Mouse (Mus musculus): ENCODE data around the gene Oaz3. TPM values are rescaled to one million over a fixed set of nuclear protein-coding genes. Genes with fewer than 3 reads are reported as not detected.

Oaz3 gene
- total RNA-seq, 2 experiments from 2014 or later = not detected

DNA sequence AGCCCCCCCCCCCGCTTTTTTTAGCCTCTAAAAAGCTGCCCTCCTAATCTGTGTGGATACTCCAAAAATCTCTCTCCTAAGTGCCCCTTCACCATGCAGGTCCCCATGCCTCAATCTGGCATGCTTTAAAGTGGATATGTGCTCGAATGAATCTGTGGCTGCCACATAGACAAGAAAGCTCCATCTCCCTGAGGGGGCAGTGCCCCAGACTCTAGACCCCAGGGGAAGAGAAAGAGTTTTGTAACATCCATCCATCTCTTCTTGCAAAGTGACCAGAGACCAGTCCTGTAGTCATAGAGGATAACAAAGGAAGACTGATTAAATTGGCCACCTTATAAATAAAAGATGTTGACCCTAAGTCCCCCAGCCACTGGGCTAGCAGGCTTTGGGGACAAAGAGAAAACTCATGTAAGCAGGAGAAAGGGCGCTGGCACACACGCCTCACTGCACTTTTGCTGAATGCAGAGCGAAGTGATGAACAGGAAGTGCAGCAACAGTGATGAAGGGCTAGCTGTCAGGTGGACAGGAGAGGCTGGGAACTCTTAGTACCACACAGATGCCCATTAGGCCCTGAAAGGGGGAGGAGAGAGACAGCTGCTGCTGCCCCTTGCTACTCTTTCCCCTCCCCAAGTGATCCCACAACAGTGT lies 43.9 kb downstream of the Oaz3 start:
- H3K27ac ChIP-seq = no peak overlapping the region
- no peak overlapping the region for H3K4me3 ChIP-seq
- TF ChIP-seq CTCF (IDR thresholded peaks at IDR 0.05) = no peak
- DNase-seq (ENCODE audit: extremely low spot score in 1 of 2, low spot score in 2 of 2) = no peak
- intact Hi-C loops (cut with DNase I) = no loop called here

GRCm38 (mm10) chr3:94398943-94399481 lies 44.7 kb downstream of the Oaz3 start:
- Histone ChIP-seq H3K27ac (no peak overlapping the region), H3K4me3 (peak overlapping the region; percentile 39)
- TF ChIP-seq CTCF (IDR thresholded peaks at IDR 0.05) = peak; percentile 33; the same call in 1 of the 2 replicates
- intact Hi-C loops (cut with DNase I) = no loop called here
- DNase-seq (ENCODE audit: extremely low spot score in 1 of 2, low spot score in 2 of 2) = no peak

- intact Hi-C loops (cut with DNase I) = no loop called here
- H3K27ac ChIP-seq = no peak within 1 kb of the TSS
Measured at GRCm38 (mm10) chr3:94398217-94398616, 45.5 kb downstream of the Oaz3 start, which contains the start of gene Lingo4. Lingo4 (plus strand) TSS chr3:94398517.

GRCm38 (mm10) chr3:94396851-94397250 lies 46.9 kb downstream of the Oaz3 start:
- intact Hi-C loops (cut with DNase I) = no loop called here

More at GRCm38 (mm10) chr3:94398217-94398616, 45.5 kb downstream of the Oaz3 start, which contains the start of gene Lingo4:
- H3K4me3 ChIP-seq = peak within 1 kb of the TSS; percentile 39
- DNase-seq (ENCODE audit: extremely low spot score in 1 of 2, low spot score in 2 of 2) = no peak
- no peak for TF ChIP-seq CTCF (IDR thresholded peaks at IDR 0.05)

GRCm38 (mm10) chr3:94396336-94396735 lies 47.4 kb downstream of the Oaz3 start:
- no peak for TF ChIP-seq CTCF (IDR thresholded peaks at IDR 0.05)
- no peak overlapping the region for H3K27ac ChIP-seq
- intact Hi-C loops (cut with DNase I) = no loop called here
- DNase-seq (ENCODE audit: extremely low spot score in 1 of 2, low spot score in 2 of 2) = no peak
- no peak overlapping the region for H3K4me3 ChIP-seq

More at GRCm38 (mm10) chr3:94396851-94397250, 46.9 kb downstream of the Oaz3 start:
- no peak overlapping the region for H3K27ac ChIP-seq
- no peak for DNase-seq (ENCODE audit: extremely low spot score in 1 of 2, low spot score in 2 of 2)
- TF ChIP-seq CTCF (IDR thresholded peaks at IDR 0.05) = no peak
- H3K4me3 ChIP-seq = no peak overlapping the region

- intact Hi-C loops (cut with DNase I) = no loop called here
- no peak overlapping the region for H3K4me3 ChIP-seq
- no peak for DNase-seq (ENCODE audit: extremely low spot score in 1 of 2, low spot score in 2 of 2)
- TF ChIP-seq CTCF (IDR thresholded peaks at IDR 0.05) = no peak
- no peak overlapping the region for H3K27ac ChIP-seq
Measured at GRCm38 (mm10) chr3:94393049-94393448, 50.7 kb downstream of the Oaz3 start.

DNA sequence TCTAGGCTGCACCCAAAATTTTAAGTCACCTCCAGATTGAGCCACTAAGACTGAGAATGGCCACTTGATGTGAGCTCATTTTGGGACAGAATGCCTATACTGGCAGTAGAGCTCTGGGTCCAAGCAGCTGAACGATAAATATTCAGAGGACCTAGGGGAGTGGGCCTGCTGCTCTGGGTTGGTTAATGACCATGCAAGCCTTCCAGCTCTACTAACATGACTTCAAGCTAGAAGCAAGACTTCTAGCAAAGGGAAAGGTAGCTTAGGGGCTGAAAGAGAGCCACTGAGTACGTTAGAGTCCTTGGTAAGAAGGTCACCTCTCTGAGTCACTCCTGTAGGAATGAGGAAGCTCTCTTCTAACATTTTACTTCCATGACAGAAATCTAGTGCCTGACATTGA lies 51.6 kb downstream of the Oaz3 start:
- Histone ChIP-seq H3K27ac (no peak overlapping the region), H3K4me3 (no peak overlapping the region)
- no peak for DNase-seq (ENCODE audit: extremely low spot score in 1 of 2, low spot score in 2 of 2)
- TF ChIP-seq CTCF (IDR thresholded peaks at IDR 0.05) = no peak
- intact Hi-C loops (cut with DNase I) = no loop called here

DNA sequence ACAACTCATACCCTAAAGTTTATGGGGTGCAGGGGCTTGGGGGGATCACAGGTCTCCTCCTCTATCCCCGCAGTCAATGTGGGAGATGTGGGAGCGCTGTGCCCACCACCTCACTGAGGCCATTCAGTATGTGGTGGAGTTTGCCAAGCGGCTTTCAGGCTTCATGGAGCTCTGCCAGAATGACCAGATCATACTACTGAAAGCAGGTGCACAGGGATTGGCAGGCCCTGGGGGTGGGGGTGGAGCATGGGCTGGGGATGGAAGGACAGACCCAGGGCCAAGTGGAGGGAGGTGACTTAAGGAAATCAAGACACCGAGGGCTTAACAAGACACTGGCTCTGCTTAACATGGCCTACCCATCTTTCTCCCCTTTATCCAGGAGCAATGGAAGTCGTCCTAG lies 52.7 kb downstream of the Oaz3 start:
- H3K27ac ChIP-seq = no peak overlapping the region
- DNase-seq (ENCODE audit: extremely low spot score in 1 of 2, low spot score in 2 of 2) = no peak
- TF ChIP-seq CTCF (IDR thresholded peaks at IDR 0.05) = no peak
- intact Hi-C loops (cut with DNase I) = no loop called here
- no peak overlapping the region for H3K4me3 ChIP-seq

GRCm38 (mm10) chr3:94389420-94389819 lies 54.3 kb downstream of the Oaz3 start:
- DNase-seq (ENCODE audit: extremely low spot score in 1 of 2, low spot score in 2 of 2) = no peak
- intact Hi-C loops (cut with DNase I) = no loop called here
- no peak overlapping the region for H3K4me3 ChIP-seq
- H3K27ac ChIP-seq = no peak overlapping the region
- TF ChIP-seq CTCF (IDR thresholded peaks at IDR 0.05) = no peak

DNA sequence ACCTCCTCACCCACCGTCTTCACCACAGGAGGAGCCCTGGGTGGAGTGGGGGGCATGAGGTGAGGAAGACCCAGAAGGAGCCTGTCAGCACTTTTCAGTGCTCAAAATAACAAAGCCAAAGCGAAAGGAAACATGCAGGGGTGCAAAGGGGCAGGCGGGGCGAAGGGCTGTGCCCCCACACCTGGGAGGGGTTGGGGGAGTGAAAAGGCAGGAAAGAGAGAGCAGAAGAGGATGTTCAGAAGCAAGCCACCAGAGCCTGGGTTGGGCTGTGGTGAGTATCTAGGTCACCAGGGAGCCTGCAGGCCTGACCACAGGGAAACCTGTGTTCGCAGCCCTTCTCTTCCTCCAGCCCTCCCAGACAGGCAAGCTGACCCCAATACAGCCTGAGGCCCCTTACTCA lies 55.7 kb downstream of the Oaz3 start:
- Histone ChIP-seq H3K4me3 (no peak overlapping the region), H3K27ac (no peak overlapping the region)
- no peak for TF ChIP-seq CTCF (IDR thresholded peaks at IDR 0.05)
- intact Hi-C loops (cut with DNase I) = no loop called here
- no peak for DNase-seq (ENCODE audit: extremely low spot score in 1 of 2, low spot score in 2 of 2)

- H3K4me3 ChIP-seq = no peak overlapping the region
- no peak for TF ChIP-seq CTCF (IDR thresholded peaks at IDR 0.05)
- intact Hi-C loops (cut with DNase I) = no loop called here
- no peak for DNase-seq (ENCODE audit: extremely low spot score in 1 of 2, low spot score in 2 of 2)
- H3K27ac ChIP-seq = no peak overlapping the region
Measured at GRCm38 (mm10) chr3:94387391-94387790, 56.3 kb downstream of the Oaz3 start.

DNA sequence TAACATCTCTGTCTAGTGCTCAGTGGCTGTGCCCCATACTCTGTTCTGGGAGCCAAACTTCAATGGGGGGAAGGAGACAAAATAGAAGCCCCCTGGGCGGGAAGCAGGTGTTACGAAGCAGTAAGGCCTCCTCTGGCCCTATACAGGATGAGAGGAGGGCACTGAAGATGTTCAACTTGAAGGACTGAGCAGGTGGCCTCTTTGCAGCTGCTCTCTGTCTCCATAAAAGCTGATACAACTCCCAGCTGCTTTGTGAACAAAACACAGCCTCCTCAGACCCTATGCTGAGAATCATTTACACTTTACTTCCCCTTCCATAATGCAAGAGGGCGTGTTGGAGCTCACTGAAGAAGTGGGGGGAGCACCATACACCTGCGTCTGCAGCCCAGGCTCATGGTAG lies 57.0 kb downstream of the Oaz3 start:
- TF ChIP-seq CTCF (IDR thresholded peaks at IDR 0.05) = no peak
- Histone ChIP-seq H3K4me3 (no peak overlapping the region), H3K27ac (no peak overlapping the region)
- DNase-seq (ENCODE audit: extremely low spot score in 1 of 2, low spot score in 2 of 2) = no peak
- intact Hi-C loops (cut with DNase I) = no loop called here

- intact Hi-C loops (cut with DNase I) = no loop called here
- no peak for TF ChIP-seq CTCF (IDR thresholded peaks at IDR 0.05)
- H3K27ac ChIP-seq = no peak overlapping the region
Measured at GRCm38 (mm10) chr3:94383476-94383875, 60.2 kb downstream of the Oaz3 start.

More at GRCm38 (mm10) chr3:94383476-94383875, 60.2 kb downstream of the Oaz3 start:
- no peak overlapping the region for H3K4me3 ChIP-seq
- DNase-seq (ENCODE audit: extremely low spot score in 1 of 2, low spot score in 2 of 2) = no peak

Other genes with a start within 250 kb of the Oaz3 start
- not detected for gene Gm5286, start 247.2 kb downstream of the Oaz3 start, total RNA-seq (2021)
- not detected for gene Gm4778, start 179.9 kb downstream of the Oaz3 start, total RNA-seq (2021)
- 10 to 100 TPM; 17.6 to 19.0 TPM for gene Them4, start 133.8 kb downstream of the Oaz3 start, total RNA-seq (2021)
- not detected for gene Them5, start 101.8 kb downstream of the Oaz3 start, total RNA-seq (2021)
- gene C2cd4d, start 81.5 kb downstream of the Oaz3 start, total RNA-seq (2021) = under 1 TPM in 1 of 2 experiments, not detected in 1; 0.44 TPM
- under 1 TPM; 0.52 to 0.91 TPM for gene Rorc, start 71.1 kb downstream of the Oaz3 start, total RNA-seq (2021)
- 1 to 10 TPM in 1 of 2 experiments, under 1 TPM in 1; 0.72 to 1.1 TPM for gene Lingo4, start 45.4 kb downstream of the Oaz3 start, total RNA-seq (2021)
- gene Tdrkh, start 30.6 kb downstream of the Oaz3 start, total RNA-seq (2021) = 10 to 100 TPM; 38.8 to 38.9 TPM
- gene Mrpl9, start 597 bp downstream of the Oaz3 start, total RNA-seq (2021) = 10 to 100 TPM; 38.6 to 41.6 TPM
- 100 to 1,000 TPM; 159 to 177 TPM for gene Celf3, start 34.4 kb upstream of the Oaz3 start, total RNA-seq (2021)
- gene Riiad1, start 36.4 kb upstream of the Oaz3 start, total RNA-seq (2021) = 1 to 10 TPM; 4.4 to 5.8 TPM
- 100 to 1,000 TPM; 102 to 107 TPM for gene Snx27, start 138.8 kb upstream of the Oaz3 start, total RNA-seq (2021)
- gene Gm10972, start 199.2 kb upstream of the Oaz3 start, total RNA-seq (2021) = not detected
- gene Tuft1, start 215.0 kb upstream of the Oaz3 start, total RNA-seq (2021) = 1 to 10 TPM; 1.8 to 1.9 TPM
- gene Selenbp2, start 249.6 kb upstream of the Oaz3 start, total RNA-seq (2021) = 1 to 10 TPM in 1 of 2 experiments, not detected in 1; 1.1 TPM

Data from left cerebral cortex, adult 2 months (tissue).